Mouse (Mus musculus) bone marrow, adult 2 months (tissue): ENCODE measurements at regions not wholly inside any gene's neighbourhood (a gene's known extent, or its start where the extent isn't known, plus 50 kb on each side); places are given as distances from the start of the nearest gene placed in this dataset.

Experiments
- H3K27ac ChIP-seq: fragments of 200-500 bp; 2 replicates; pipeline ENCODE4 v1.5.1; 2012; ENCODE audit warnings: low read depth, mild to moderate bottlenecking, control low read depth, inconsistent platforms, low read length; ENCODE audit not compliant: control insufficient read depth, poor library complexity, insufficient read depth
- H3K4me1 ChIP-seq: fragments of 200-500 bp; 2 replicates; pipeline ENCODE4 v1.6.1; 2011; ENCODE audit warnings: low read length; ENCODE audit not compliant: control insufficient read depth, insufficient read depth
- H3K4me3 ChIP-seq: fragments of 200-500 bp; replicated peaks from 2 replicates; pipeline ENCODE3; 2011; ENCODE audit warnings: mild to moderate bottlenecking, low read depth, low read length, control low read depth; ENCODE audit not compliant: control insufficient read depth
- CTCF ChIP-seq: fragments of 200-500 bp; IDR thresholded peaks from 2 replicates; pipeline ENCODE4 v1.5.1; 2011; ENCODE audit warnings: low read length, control low read depth; ENCODE audit not compliant: control insufficient read depth, insufficient read depth
- POLR2A ChIP-seq: fragments of 200-500 bp; IDR thresholded peaks from 2 replicates; pipeline ENCODE4 v1.6.1; 2011; ENCODE audit warnings: low read depth, mild to moderate bottlenecking, control low read depth, low read length, borderline replicate concordance; ENCODE audit not compliant: control insufficient read depth
- WGBS: fragments of 180-500 bp; shearing (Covaris S2); methylation state at CpG from one replicate; pipeline ENCODE4 v1.1.7; 2018; 5-methylcytosine and 5-hydroxymethylcytosine counted together

- TF ChIP-seq POLR2A (no peak), CTCF (no peak)
- H3K27ac ChIP-seq, result no peak overlapping the region
- H3K4me3 ChIP-seq, result no peak overlapping the region
- WGBS, result 76% methylated on average over 10 of the region's 10 CpGs
- no peaks in the 10 kb centered on the region for H3K4me1 ChIP-seq
These were observed 243.3 kb downstream of the Ccdc91 start for GRCm38 (mm10) chr6:147718713-147719490.

GRCm38 (mm10) chr6:147719539-147719938 is 243.9 kb downstream of the Ccdc91 start:
- Histone ChIP-seq H3K27ac (no peak overlapping the region), H3K4me1 (no peaks in the 10 kb centered on the region), H3K4me3 (no peak overlapping the region)
- TF ChIP-seq POLR2A (no peak), CTCF (no peak)
- WGBS, result 76% methylated on average over 8 of the region's 8 CpGs

- 83% methylated on average over 5 of the region's 5 CpGs for WGBS
- no peak overlapping the region for H3K27ac ChIP-seq
- TF ChIP-seq POLR2A (no peak), CTCF (no peak)
- no peaks in the 10 kb centered on the region for H3K4me1 ChIP-seq
- no peak overlapping the region for H3K4me3 ChIP-seq
These were observed 247.7 kb downstream of the Ccdc91 start for GRCm38 (mm10) chr6:147723336-147723735.

GRCm38 (mm10) chr6:147726987-147727386 is 251.4 kb downstream of the Ccdc91 start:
- WGBS, result 70% methylated on average over 4 of the region's 4 CpGs
- H3K4me1 ChIP-seq, result no peaks in the 10 kb centered on the region
- no peak overlapping the region for H3K4me3 ChIP-seq
- TF ChIP-seq POLR2A (no peak), CTCF (no peak)
- no peak overlapping the region for H3K27ac ChIP-seq

GRCm38 (mm10) chr6:147727644-147728533 is 252.3 kb downstream of the Ccdc91 start:
- no peak overlapping the region for H3K4me3 ChIP-seq
- H3K27ac ChIP-seq, result no peak overlapping the region
- no peak for TF ChIP-seq POLR2A
- no peak for TF ChIP-seq CTCF
- H3K4me1 ChIP-seq, result no peaks in the 10 kb centered on the region
- 78% methylated on average over 6 of the region's 6 CpGs for WGBS

- Histone ChIP-seq H3K4me1 (no peaks in the 10 kb centered on the region), H3K27ac (no peak overlapping the region), H3K4me3 (no peak overlapping the region)
- TF ChIP-seq POLR2A (no peak), CTCF (no peak)
These were observed 254.1 kb downstream of the Ccdc91 start for GRCm38 (mm10) chr6:147729721-147730120.

- H3K4me1 ChIP-seq, result no peaks in the 10 kb centered on the region
- WGBS, result 74% methylated on average over 5 of the region's 5 CpGs
- no peak for TF ChIP-seq CTCF
- no peak overlapping the region for H3K27ac ChIP-seq
- no peak overlapping the region for H3K4me3 ChIP-seq
These were observed 263.1 kb downstream of the Ccdc91 start for GRCm38 (mm10) chr6:147738621-147739325.

- WGBS, result 73% methylated on average over 7 of the region's 7 CpGs
- TF ChIP-seq CTCF (no peak), POLR2A (no peak)
- Histone ChIP-seq H3K4me1 (no peaks in the 10 kb centered on the region), H3K27ac (no peak overlapping the region), H3K4me3 (no peak overlapping the region)
These were observed 265.8 kb downstream of the Ccdc91 start for GRCm38 (mm10) chr6:147741446-147741845.

DNA sequence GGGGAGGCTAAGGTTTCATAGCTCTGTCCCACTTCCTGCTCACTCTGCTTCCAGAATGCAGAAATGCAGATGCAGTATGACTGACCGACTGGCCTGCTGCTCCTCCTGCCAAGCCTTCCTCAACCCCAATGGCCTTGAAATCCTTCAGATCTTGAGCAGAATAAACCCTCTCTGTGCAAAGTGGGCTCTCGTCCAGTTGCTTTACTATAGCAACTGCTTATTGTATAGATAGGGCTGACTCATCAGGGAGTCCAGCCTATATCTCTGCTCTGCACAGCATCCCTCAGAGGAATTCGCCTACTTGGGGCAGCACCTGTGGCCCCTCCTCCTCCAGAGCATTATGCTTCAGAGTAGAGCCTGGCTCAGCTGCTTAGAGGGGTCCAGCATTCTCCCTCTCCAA is 268.5 kb downstream of the Ccdc91 start:
- Histone ChIP-seq H3K4me3 (no peak overlapping the region), H3K27ac (no peak overlapping the region), H3K4me1 (no peaks in the 10 kb centered on the region)
- WGBS, result 70% methylated on average over 3 of the region's 3 CpGs
- no peak for TF ChIP-seq POLR2A
- TF ChIP-seq CTCF, result no peak
